Mouse (Mus musculus) CD4-positive, CD25-positive, alpha-beta regulatory T cell, adult 4 months (primary cell): ENCODE results near the gene Gm20773. TPM values are rescaled to one million over a fixed set of nuclear protein-coding genes. Genes with fewer than 3 reads are reported as not detected.
"Not testable (repeated sequence)": the region's sequence is repeated elsewhere in the genome, so short reads cannot be mapped to it uniquely, and the experiment has no call there.

Experiments used
- ATAC-seq: one replicate; pipeline ENCODE4 v1.8.0; 2017
- polyA plus RNA-seq, 2 experiments: library from polyadenylated mRNA; unstranded; fragments of 100-300 nt; shearing (Covaris generic); gene quantifications; one replicate each; pipeline ENCODE4 v1.2.1; 2017

Gene Gm20773
- not detected for polyA plus RNA-seq

DNA sequence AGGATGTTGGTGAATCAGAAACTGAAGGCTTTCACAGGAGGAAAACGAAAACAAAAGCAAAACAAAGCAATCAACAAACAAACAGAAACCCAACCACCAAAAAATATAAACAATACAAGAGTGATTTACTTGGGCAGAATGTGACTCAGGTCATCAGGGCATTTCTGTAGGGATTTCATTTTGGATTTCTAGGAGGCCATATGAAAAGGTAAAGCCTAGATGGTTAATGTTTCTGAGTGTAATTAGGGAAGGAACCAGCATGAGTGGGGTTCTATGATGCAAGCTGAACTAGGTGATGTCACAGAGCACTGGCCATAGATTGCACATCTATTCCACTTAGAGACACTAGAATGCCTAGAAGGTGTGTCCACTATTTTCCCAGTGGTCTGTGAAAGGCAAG lies at the start of gene Gm20773:
Gm20773 (plus strand) TSS at position 301 of the 400 bp plus-strand sequence.
- not testable (repeated sequence) for ATAC-seq

DNA sequence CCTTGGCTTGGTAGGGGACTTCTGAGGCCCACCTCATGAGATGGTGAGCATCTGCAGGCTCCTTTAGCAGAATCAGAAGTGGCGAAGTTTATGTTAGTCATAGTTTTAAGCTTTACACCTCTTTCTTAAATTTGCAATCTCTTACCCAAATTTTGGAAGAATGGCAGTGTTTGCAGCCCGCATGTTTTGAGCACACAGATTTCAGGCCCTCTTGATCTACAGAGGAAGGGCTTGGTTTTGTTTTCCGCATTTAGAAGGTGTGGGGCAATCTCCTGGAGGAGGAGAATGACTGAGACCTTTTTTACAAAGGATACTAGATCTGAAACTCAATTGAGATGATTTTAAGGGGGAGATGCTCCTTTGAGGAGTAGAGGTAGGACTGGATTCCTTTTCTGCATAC lies 28.3 kb upstream of the Gm20773 start, which contains the start of gene Gm21866:
Gm21866 (minus strand) TSS at position 101 of the 400 bp plus-strand sequence.
- ATAC-seq: not testable (repeated sequence)

Other genes starting within 250 kb of the Gm20773 start
- not detected for gene Gm21440, start 241.6 kb upstream of the Gm20773 start, polyA plus RNA-seq
- not detected for gene Gm21454, start 241.6 kb upstream of the Gm20773 start, polyA plus RNA-seq
- gene Gm21725, start 145.0 kb upstream of the Gm20773 start, polyA plus RNA-seq: not detected
- not detected for gene Gm21866, start 28.4 kb upstream of the Gm20773 start, polyA plus RNA-seq